Mouse (Mus musculus): ENCODE data around the gene Rab11fip3. TPM values are rescaled to one million over a fixed set of nuclear protein-coding genes. Genes with fewer than 3 reads are reported as not detected.
"Not testable (repeated sequence)": the region's sequence is repeated elsewhere in the genome, so short reads cannot be mapped to it uniquely, and the experiment has no call there.

Gene Rab11fip3
- polyA plus RNA-seq (2016; fragmentation: Nextera tagmentation; extraction: Ambion mirVana) = 30.4 and 33.1 TPM in 2 replicates

DNA sequence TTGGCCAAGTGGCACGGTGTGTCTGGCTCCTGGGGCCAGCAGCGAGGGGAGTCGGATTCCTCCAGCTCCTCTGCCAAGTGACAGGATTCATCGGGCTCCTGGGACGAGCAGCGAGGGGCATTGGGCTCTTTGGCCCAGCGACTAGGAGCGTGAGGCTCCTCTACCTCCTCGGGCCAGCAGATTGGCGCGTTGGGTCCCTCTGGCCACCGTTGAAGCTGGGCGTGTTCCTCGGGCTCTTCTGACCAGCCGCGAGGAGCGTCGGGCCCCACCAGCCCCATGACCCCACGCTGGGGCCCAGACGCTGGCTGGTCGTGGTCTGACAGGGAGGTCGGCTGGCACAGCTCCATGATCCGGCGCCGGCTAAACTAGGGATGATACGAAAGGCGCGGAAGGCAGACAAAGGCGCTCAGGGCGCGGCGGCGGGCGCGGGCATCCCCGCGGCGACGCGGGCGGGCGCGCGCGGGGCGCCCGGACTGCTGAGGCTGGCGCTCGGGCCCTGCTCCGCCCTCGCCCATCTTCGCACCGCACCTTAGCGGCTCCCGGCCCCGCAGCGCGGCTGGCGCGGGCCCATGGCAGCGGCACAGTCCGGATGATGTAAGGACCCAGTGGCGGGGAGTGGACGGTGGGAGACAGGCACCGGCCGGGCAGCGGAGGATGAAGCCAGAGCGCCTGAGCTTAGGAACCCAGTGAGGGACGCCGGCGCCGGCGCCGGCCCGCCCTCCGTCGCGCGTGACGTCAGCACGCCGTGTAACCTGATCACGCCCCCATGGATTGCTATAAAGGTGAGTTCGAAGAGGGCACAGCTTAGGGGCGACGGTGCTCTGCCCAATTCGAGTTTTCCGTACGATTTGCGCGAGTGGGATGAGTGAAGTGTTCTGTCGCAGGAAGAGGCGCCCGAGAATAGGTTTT is at the start of gene Rab11fip3:
TSS of gene Rab11fip3 (minus strand) at position 725 of the 909 bp plus-strand sequence.
- Histone ChIP-seq H3K9me3 (no peaks in the 10 kb centered on the region), H3K4me3 (peak within 1 kb of the TSS; percentile 83), H3K27me3 (no peaks in the 10 kb centered on the region; the same call in 1 of the 2 replicates), H3K4me1 (peaks cover 42% of the 10 kb centered on the region), H3K9ac (peak within 1 kb of the TSS; percentile 89), H3K27ac (peak within 1 kb of the TSS; percentile 74; the same call in 1 of the 2 replicates), H3K36me3 (peaks cover 14% of the 10 kb centered on the region), H3K4me2 (replicated peaks) (peak within 1 kb of the TSS; percentile 100)
- WGBS = under 1% methylated on average over 88 of the region's 94 CpGs
- ATAC-seq (ENCODE audit: insufficient number of reproducible peaks, insufficient read depth, low FRiP score, low TSS enrichment) = peak; percentile 80

DNA sequence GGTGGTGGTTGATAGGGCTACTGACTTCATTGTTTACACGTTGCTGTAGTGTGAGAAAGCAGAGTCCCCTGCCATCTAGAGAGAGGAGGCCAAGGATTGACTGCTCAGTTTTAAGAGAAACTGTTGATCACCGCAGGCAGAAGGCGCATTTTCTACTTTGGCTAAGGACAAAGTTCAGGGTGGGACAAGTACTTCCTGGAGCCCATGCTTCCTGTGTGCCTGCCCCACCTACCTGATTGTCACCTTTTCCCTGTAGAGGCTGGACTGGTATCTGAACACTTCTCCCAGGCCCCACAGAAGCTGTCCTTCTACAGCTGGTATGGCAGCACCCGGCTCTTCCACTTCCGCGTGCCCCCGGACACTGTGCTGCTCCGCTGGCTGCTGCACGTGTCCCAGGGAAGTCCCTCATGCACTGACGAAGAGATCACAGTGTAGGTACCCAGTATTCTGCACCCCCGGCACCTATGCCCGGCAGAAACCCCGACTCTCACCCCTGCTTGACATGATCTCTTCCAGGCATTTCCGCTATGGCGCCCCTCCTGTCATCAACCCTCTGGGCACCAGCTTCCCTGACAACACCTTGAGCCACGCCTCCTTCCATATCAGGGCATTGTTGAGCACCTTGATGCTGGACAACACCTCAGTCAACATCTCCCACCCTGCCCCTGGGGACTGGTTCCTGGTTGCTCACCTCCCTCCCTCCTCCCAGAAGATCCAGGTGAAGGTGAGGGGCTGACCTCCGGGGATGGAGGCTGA is 47.3 kb upstream of the Rab11fip3 start:
- peaks cover 78% of the 10 kb centered on the region for H3K27me3 ChIP-seq
- no peaks in the 10 kb centered on the region for H3K36me3 ChIP-seq
- ATAC-seq (ENCODE audit: insufficient number of reproducible peaks, insufficient read depth, low FRiP score, low TSS enrichment) = no peak
- no peaks in the 10 kb centered on the region for H3K9me3 ChIP-seq
- 86% methylated on average over 17 of the region's 17 CpGs for WGBS
- H3K4me3 ChIP-seq = no peak overlapping the region
- H3K9ac ChIP-seq = no peak overlapping the region
- no peak overlapping the region for H3K4me2 ChIP-seq (replicated peaks)
- peaks cover 6% of the 10 kb centered on the region; the same call in 1 of the 2 replicates for H3K4me1 ChIP-seq
- H3K27ac ChIP-seq = no peak overlapping the region

- Histone ChIP-seq H3K36me3 (no peaks in the 10 kb centered on the region), H3K27ac (no peak overlapping the region), H3K27me3 (peaks cover 85% of the 10 kb centered on the region), H3K4me1 (peaks cover 8% of the 10 kb centered on the region; the same call in 1 of the 2 replicates), H3K9me3 (no peaks in the 10 kb centered on the region), H3K4me3 (no peak overlapping the region), H3K9ac (no peak overlapping the region), H3K4me2 (replicated peaks) (no peak overlapping the region)
- ATAC-seq (ENCODE audit: insufficient number of reproducible peaks, insufficient read depth, low FRiP score, low TSS enrichment) = no peak
- 57% methylated on average over 3 of the region's 3 CpGs for WGBS
These were observed 46.7 kb upstream of the Rab11fip3 start for GRCm38 (mm10) chr17:26115956-26116487.

GRCm38 (mm10) chr17:26115205-26115898 is 46.0 kb upstream of the Rab11fip3 start:
- Histone ChIP-seq H3K4me1 (peaks cover 13% of the 10 kb centered on the region; the same call in 1 of the 2 replicates), H3K9me3 (no peaks in the 10 kb centered on the region), H3K36me3 (no peaks in the 10 kb centered on the region), H3K4me2 (replicated peaks) (no peak overlapping the region), H3K9ac (no peak overlapping the region), H3K4me3 (no peak overlapping the region), H3K27ac (no peak overlapping the region), H3K27me3 (peaks cover 92% of the 10 kb centered on the region)
- no peak for ATAC-seq (ENCODE audit: insufficient number of reproducible peaks, insufficient read depth, low FRiP score, low TSS enrichment)
- 87% methylated on average over 7 of the region's 7 CpGs for WGBS

- WGBS = 64% methylated on average over 7 of the region's 7 CpGs
- H3K27ac ChIP-seq; H3K4me2 ChIP-seq (replicated peaks); H3K36me3 ChIP-seq; H3K9me3 ChIP-seq; ATAC-seq (ENCODE audit: insufficient number of reproducible peaks, insufficient read depth, low FRiP score, low TSS enrichment); H3K4me3 ChIP-seq; H3K9ac ChIP-seq: not testable (repeated sequence)
- H3K4me1 ChIP-seq = peaks cover 13% of the 10 kb centered on the region; the same call in 1 of the 2 replicates
- H3K27me3 ChIP-seq = peaks cover 93% of the 10 kb centered on the region
These were observed 45.1 kb upstream of the Rab11fip3 start for GRCm38 (mm10) chr17:26114461-26114860.

DNA sequence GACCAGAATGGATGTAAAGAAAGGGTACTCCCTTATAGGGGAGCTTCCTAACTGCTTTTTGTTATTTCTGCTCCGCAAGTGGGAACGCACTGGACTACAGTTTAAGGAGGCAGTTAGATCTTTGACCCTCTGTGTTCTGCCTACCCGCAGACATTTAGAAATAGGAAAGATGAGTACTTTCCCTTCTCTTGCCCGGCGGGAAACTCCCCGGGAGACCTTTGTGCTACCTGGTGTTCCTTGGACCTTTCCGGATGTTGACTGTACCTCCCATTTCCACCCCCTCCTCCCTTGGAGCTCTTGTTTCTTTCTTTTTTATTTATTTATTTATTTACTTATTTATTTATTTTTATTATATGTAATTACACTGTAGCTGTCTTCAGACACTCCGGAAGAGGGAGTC is 44.7 kb upstream of the Rab11fip3 start:
- peak overlapping the region; percentile 96 for H3K4me2 ChIP-seq (replicated peaks)
- H3K9ac ChIP-seq = no peak overlapping the region
- peaks cover 13% of the 10 kb centered on the region; the same call in 1 of the 2 replicates for H3K4me1 ChIP-seq
- no peaks in the 10 kb centered on the region for H3K9me3 ChIP-seq
- H3K4me3 ChIP-seq = peak overlapping the region; percentile 55
- ATAC-seq (ENCODE audit: insufficient number of reproducible peaks, insufficient read depth, low FRiP score, low TSS enrichment) = no peak
- peaks cover 93% of the 10 kb centered on the region for H3K27me3 ChIP-seq
- WGBS = 6% methylated on average over 8 of the region's 8 CpGs
- H3K36me3 ChIP-seq = no peaks in the 10 kb centered on the region
- H3K27ac ChIP-seq = no peak overlapping the region

- Histone ChIP-seq H3K27me3 (peaks cover 89% of the 10 kb centered on the region), H3K4me1 (peaks cover 13% of the 10 kb centered on the region; the same call in 1 of the 2 replicates), H3K4me3 (peak within 1 kb of the TSS; percentile 55), H3K9ac (peak within 1 kb of the TSS; percentile 63), H3K27ac (no peak within 1 kb of the TSS), H3K4me2 (replicated peaks) (peak within 1 kb of the TSS; percentile 96), H3K36me3 (no peaks in the 10 kb centered on the region), H3K9me3 (no peaks in the 10 kb centered on the region)
- under 1% methylated on average over 64 of the region's 75 CpGs for WGBS
- ATAC-seq (ENCODE audit: insufficient number of reproducible peaks, insufficient read depth, low FRiP score, low TSS enrichment) = 0 out of 2 replicates have a peak, but pooled peaks have one; percentile 28
These were observed 44.0 kb upstream of the Rab11fip3 start, which contains the start of gene Tmem8 for GRCm38 (mm10) chr17:26113181-26113948. Gene Tmem8 (plus strand): TSS chr17:26113299.

DNA sequence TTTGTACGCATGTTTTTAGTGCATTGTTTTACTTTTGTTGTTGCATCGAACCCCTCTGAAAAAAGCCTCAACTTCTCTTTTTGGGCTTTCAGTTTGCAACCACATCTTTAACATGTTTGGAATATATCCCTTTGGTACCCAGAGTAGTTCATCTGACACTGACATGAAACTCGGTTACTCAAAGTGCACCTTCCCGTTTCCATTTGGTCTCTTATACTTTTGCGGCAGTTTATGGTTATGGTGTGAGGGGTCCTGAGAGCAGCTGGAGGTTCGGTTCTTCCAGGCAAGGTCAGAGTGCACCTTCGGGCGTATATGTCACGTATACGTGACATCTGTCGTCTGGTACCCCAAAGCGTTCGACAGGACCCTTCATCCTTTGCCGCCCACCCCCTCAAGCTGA is 43.4 kb upstream of the Rab11fip3 start:
- Histone ChIP-seq H3K4me1 (peaks cover 13% of the 10 kb centered on the region; the same call in 1 of the 2 replicates), H3K27me3 (peaks cover 83% of the 10 kb centered on the region), H3K36me3 (no peaks in the 10 kb centered on the region)

GRCm38 (mm10) chr17:26111722-26112121 is 42.4 kb upstream of the Rab11fip3 start:
- Histone ChIP-seq H3K4me1 (peaks cover 13% of the 10 kb centered on the region; the same call in 1 of the 2 replicates), H3K9ac (no peak overlapping the region), H3K4me2 (replicated peaks) (no peak overlapping the region), H3K27ac (no peak overlapping the region), H3K4me3 (no peak overlapping the region), H3K9me3 (no peaks in the 10 kb centered on the region), H3K27me3 (peaks cover 72% of the 10 kb centered on the region), H3K36me3 (no peaks in the 10 kb centered on the region)
- no peak for ATAC-seq (ENCODE audit: insufficient number of reproducible peaks, insufficient read depth, low FRiP score, low TSS enrichment)
- WGBS = 28% methylated on average over 4 of the region's 4 CpGs

More for the DNA sequence above, 43.4 kb upstream of the Rab11fip3 start:
- no peak overlapping the region for H3K9ac ChIP-seq
- ATAC-seq (ENCODE audit: insufficient number of reproducible peaks, insufficient read depth, low FRiP score, low TSS enrichment) = no peak
- peak overlapping the region; percentile 96 for H3K4me2 ChIP-seq (replicated peaks)
- no peak overlapping the region for H3K27ac ChIP-seq
- WGBS = 13% methylated on average over 14 of the region's 14 CpGs
- peak overlapping the region; percentile 55 for H3K4me3 ChIP-seq
- H3K9me3 ChIP-seq = no peaks in the 10 kb centered on the region

DNA sequence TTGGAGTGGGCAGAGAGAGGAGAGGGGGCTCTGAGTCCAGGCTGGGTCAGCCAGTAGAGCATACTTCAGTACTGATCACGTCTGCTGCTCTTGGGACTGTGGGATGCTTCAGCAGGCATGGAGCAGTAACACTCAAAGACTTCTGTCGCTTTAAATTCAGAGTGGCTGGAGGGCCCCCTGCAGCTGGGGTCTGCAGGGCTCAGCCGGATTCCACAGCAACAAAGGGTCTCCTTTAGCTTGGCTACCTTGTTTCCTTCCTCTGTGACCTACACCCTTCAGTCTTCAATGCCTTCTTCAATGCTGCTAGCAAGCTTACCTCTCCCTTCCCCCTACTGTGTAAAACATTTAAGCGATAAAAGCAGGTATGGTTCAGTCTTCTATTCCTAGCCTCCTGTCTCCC is 41.7 kb upstream of the Rab11fip3 start:
- H3K9me3 ChIP-seq = no peaks in the 10 kb centered on the region
- H3K9ac ChIP-seq = no peak overlapping the region
- no peak overlapping the region for H3K27ac ChIP-seq
- H3K36me3 ChIP-seq = no peaks in the 10 kb centered on the region
- peaks cover 13% of the 10 kb centered on the region; the same call in 1 of the 2 replicates for H3K4me1 ChIP-seq
- no peak for ATAC-seq (ENCODE audit: insufficient number of reproducible peaks, insufficient read depth, low FRiP score, low TSS enrichment)
- peaks cover 65% of the 10 kb centered on the region for H3K27me3 ChIP-seq
- no peak overlapping the region for H3K4me2 ChIP-seq (replicated peaks)
- WGBS = 4% methylated on average over 4 of the region's 4 CpGs
- no peak overlapping the region for H3K4me3 ChIP-seq

All from embryonic facial prominence, embryonic 12.5 days (tissue).